Mouse (Mus musculus) embryonic facial prominence, embryonic 12.5 days (tissue): ENCODE measurements around the gene Erc2. TPM values are rescaled to one million over a fixed set of nuclear protein-coding genes. Genes with fewer than 3 reads are reported as not detected.

ENCODE experiments used
- ATAC-seq: fragments of 200-750 bp; cut with Nextera tagmentation; 2 replicates; pipeline ENCODE4 v1.8.0; 2017; ENCODE audit not compliant: insufficient number of reproducible peaks, insufficient read depth, low FRiP score, low TSS enrichment
- H3K27ac ChIP-seq: fragments of 300-500 bp; sonication (generic); 2 replicates; pipeline ENCODE4 v1.5.1; 2016; ENCODE audit warnings: mild to moderate bottlenecking
- H3K27me3 ChIP-seq: fragments of 300-500 bp; sonication (generic); 2 replicates; pipeline ENCODE4 v1.6.1; 2016; ENCODE audit warnings: mild to moderate bottlenecking, moderate library complexity
- H3K36me3 ChIP-seq: fragments of 300-500 bp; sonication (generic); 2 replicates; pipeline ENCODE4 v1.6.1; 2016; ENCODE audit warnings: mild to moderate bottlenecking
- H3K4me1 ChIP-seq: fragments of 300-500 bp; sonication (generic); 2 replicates; pipeline ENCODE4 v1.6.1; 2016
- H3K4me2 ChIP-seq: fragments of 300-500 bp; sonication (generic); replicated peaks from 2 replicates; pipeline ENCODE4 v1.6.1; 2016; ENCODE audit warnings: mild to moderate bottlenecking, moderate library complexity
- H3K4me3 ChIP-seq: fragments of 300-500 bp; sonication (generic); 2 replicates; pipeline ENCODE4 v1.5.1; 2016; ENCODE audit warnings: mild to moderate bottlenecking
- H3K9ac ChIP-seq: fragments of 300-500 bp; sonication (generic); 2 replicates; pipeline ENCODE4 v1.6.1; 2016; ENCODE audit warnings: mild to moderate bottlenecking, moderate library complexity
- H3K9me3 ChIP-seq: fragments of 300-500 bp; sonication (generic); 2 replicates; pipeline ENCODE4 v1.6.1; 2016; ENCODE audit warnings: mild to moderate bottlenecking, moderate library complexity
- WGBS: fragments of 180-500 bp; shearing (Covaris S2); methylation state at CpG from one replicate; pipeline ENCODE4 v1.1.7; 2016; 5-methylcytosine and 5-hydroxymethylcytosine counted together
- polyA plus RNA-seq: library from polyadenylated mRNA; unstranded; fragments of >200 nt; fragmentation: Nextera tagmentation; extraction: Ambion mirVana; gene quantifications from 2 replicates; pipeline ENCODE4 v1.2.1, GENCODE M21; 2016

Erc2 gene
- polyA plus RNA-seq, 1 experiment from 2014 or later, result 12.0 TPM

DNA sequence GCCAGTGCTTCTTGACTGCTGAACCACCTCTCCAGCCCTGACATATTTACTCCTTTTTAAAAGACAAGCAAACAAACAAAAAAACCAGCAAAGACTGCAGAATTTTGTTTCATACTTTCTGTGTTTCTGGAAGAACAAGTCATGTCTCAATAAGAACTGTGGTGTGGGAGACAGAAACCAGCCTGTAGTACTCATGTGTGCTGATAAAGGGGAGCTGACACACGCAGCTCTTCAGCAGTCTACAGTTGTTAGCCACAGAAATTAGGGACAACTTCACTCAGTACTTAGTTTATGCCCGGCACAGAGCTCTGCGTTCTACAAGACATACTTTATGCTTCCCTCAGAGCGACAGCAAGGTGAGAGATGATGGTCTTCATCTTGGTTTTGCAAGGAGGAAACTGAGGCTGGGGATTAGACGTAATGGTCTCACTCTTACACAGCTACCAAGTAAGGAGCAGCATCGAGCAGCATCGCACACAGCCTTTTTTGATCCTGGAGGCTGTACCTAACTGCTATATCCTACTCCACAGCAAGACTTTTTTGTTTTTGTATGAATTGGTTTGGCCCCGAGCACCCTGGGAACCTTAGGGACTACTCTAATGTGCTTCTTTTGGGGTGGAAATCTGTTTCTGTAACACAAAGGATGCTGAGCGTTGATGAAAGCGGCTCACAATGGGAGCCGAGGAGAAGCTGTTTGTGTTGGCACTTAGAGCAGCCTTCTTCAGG is 435.1 kb downstream of the Erc2 start:
- H3K9me3 ChIP-seq, result no peaks in the 10 kb centered on the region
- 0 out of 2 replicates have a peak, but pooled peaks cover 3% of the 10 kb centered on the region for H3K4me1 ChIP-seq
- no peak overlapping the region for H3K27ac ChIP-seq
- H3K27me3 ChIP-seq, result no peaks in the 10 kb centered on the region
- H3K4me2 ChIP-seq, result no peak overlapping the region
- ATAC-seq, result no peak
- WGBS, result 59% methylated on average over 11 of the region's 11 CpGs
- H3K36me3 ChIP-seq, result no peaks in the 10 kb centered on the region
- H3K4me3 ChIP-seq, result no peak overlapping the region
- no peak overlapping the region for H3K9ac ChIP-seq

DNA sequence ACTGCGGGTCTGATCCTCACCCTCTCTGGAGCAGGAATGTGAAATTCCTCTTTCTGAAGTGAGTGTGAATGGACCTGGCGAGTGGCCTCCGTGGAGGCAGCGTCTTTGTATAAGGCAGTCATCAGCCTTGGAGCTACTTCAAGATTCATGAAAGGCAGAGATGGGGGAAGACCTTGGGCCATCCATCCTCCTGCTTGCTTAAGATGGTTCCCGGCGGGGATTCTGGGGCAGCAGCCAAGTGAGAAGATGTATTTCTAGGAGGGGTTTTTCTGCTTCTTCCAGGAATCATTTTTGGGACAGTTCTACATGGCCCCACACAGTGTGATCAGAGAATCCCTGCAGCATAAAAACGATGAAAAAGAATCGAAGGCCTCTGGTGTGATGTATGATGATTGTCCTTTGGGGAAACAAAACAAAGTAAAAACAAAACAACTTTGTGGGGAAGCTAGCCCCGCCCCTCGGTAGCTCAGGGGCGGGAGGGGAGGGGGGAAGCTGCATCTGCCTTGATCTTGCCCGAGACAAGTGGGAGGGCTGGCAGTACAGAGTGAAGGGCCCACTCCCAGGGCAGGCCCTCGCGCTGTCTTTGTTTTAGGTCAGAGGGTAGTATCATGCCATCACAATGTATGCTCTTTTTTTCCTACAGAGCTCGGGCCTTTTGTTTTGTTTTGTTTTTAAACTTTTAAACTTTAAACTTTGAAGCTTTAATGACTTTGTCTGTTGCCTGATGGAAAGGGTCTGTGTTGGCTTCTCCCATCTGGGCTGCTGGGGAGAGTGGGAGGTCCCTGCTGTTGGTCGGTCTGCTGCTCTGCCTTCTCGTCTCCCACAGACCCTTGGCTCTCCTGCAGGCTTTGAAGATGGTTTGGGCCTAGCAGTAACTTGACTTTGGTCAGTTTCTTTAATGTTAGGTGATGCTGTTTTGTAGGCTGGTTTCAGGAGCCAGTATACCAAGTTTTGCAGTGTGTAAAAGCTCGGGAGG is 435.9 kb downstream of the Erc2 start:
- no peak overlapping the region for H3K9ac ChIP-seq
- H3K9me3 ChIP-seq, result no peaks in the 10 kb centered on the region
- 22% methylated on average over 18 of the region's 18 CpGs for WGBS
- H3K4me2 ChIP-seq, result no peak overlapping the region
- no peaks in the 10 kb centered on the region for H3K36me3 ChIP-seq
- H3K4me1 ChIP-seq, result 0 out of 2 replicates have a peak, but pooled peaks cover 3% of the 10 kb centered on the region
- H3K27me3 ChIP-seq, result no peaks in the 10 kb centered on the region
- ATAC-seq, result no peak
- H3K4me3 ChIP-seq, result no peak overlapping the region
- no peak overlapping the region for H3K27ac ChIP-seq

DNA sequence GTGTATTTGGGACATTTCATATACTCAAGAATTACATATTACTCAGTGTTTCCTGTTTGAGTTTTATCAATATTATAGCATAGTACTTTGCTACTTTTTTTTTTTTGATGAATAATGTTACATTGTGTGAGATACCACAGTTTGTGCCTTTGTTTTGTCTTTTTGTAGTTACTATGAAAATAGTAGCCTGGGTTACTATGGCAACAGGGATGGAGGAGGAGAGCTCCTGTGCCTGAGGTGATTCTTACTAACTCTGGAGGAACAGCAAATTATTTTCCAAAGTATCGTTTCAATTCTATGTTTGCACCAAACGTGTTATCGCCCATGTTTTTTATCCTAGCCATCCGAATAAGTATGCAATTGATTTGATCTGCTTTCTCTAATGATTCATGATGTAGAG is 438.7 kb downstream of the Erc2 start:
- Histone ChIP-seq H3K9ac (no peak overlapping the region), H3K36me3 (no peaks in the 10 kb centered on the region), H3K27me3 (no peaks in the 10 kb centered on the region), H3K4me1 (0 out of 2 replicates have a peak, but pooled peaks cover 3% of the 10 kb centered on the region), H3K4me3 (no peak overlapping the region), H3K4me2 (no peak overlapping the region), H3K9me3 (no peaks in the 10 kb centered on the region), H3K27ac (no peak overlapping the region)
- 79% methylated on average over 4 of the region's 4 CpGs for WGBS
- ATAC-seq, result no peak

DNA sequence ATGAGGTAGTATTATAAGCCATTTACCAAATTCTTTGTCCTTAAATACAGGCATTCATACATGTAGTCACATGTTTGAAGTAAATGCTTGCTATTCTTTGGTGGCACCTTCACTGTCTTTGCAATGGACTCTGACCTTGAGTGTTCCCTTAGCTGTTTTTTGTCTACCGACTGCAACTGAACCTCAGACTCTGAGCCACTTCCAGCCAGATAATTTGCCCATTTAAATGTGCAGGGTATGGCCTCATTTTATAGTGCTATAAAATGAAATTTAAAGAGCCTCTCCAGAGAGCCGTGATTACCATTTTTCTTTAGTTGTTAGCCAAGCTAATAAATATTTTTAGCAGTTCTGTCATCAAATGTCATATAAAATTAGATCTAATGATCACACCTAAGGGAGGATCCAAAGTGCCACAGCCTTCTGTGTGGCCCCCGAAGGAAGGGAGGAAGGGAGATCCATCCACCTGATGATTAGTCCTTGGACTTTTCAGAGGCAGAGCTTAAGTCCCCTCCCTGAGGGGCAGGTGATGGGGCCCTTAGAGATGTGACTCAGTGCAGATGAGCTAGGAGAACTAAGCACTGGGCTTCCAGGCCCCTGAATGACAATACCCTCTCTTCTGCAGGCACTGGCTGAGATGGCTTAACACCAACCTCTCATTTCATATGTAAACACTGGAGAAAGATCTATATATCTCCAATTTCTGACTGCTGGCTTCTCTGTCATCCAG is 439.6 kb downstream of the Erc2 start:
- Histone ChIP-seq H3K9ac (no peak overlapping the region), H3K4me2 (no peak overlapping the region), H3K27me3 (no peaks in the 10 kb centered on the region), H3K36me3 (no peaks in the 10 kb centered on the region), H3K4me1 (0 out of 2 replicates have a peak, but pooled peaks cover 3% of the 10 kb centered on the region), H3K4me3 (no peak overlapping the region), H3K9me3 (no peaks in the 10 kb centered on the region), H3K27ac (no peak overlapping the region)
- ATAC-seq, result no peak
- WGBS, result 74% methylated on average over 3 of the region's 3 CpGs

DNA sequence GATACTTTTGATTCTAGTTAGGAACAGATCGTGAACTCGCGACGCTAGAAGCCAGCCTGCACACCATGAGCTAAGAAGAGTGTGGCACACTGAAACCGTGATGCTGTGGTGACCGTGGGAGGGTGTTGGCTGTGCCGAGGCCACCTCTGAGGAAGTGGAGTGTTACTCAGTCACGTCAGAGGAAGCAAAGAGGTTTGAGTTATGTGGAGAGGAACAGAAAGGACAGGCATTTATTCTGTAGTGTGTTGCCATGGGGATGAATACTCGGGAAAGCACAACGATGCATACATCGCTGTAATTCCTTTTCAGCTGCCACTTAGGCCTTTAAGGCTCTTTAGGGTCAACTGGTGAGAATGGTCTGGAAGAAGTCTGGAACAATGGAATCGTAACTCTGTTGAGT is 445.8 kb downstream of the Erc2 start:
- H3K27me3 ChIP-seq, result no peaks in the 10 kb centered on the region
- H3K4me1 ChIP-seq, result no peaks in the 10 kb centered on the region
- no peaks in the 10 kb centered on the region for H3K36me3 ChIP-seq
- no peak overlapping the region for H3K27ac ChIP-seq
- ATAC-seq, result no peak
- WGBS, result 85% methylated on average over 12 of the region's 12 CpGs
- H3K4me3 ChIP-seq, result no peak overlapping the region
- H3K9ac ChIP-seq, result no peak overlapping the region
- no peak overlapping the region for H3K4me2 ChIP-seq
- H3K9me3 ChIP-seq, result no peaks in the 10 kb centered on the region

DNA sequence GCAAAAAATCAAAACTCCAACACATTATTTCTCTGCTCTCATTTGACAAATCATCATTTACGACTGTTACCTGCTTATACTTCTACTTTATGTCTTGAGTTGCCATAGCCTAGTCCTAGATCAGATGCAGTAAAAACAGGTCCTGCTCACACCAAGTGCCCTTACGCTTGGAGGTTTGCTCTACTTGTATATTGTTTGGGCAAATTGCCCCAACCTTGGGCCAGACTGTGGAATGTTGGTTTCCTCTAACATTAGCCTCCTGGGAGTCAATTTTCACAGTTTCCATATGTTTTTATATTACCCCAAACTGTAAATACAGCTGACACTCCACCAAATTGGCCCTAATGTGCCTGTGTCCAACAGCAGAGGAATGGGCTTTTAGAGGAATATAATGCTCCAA is 447.6 kb downstream of the Erc2 start:
- ATAC-seq, result no peak
- Histone ChIP-seq H3K27me3 (no peaks in the 10 kb centered on the region), H3K4me1 (no peaks in the 10 kb centered on the region), H3K4me2 (no peak overlapping the region), H3K9ac (no peak overlapping the region), H3K36me3 (no peaks in the 10 kb centered on the region), H3K9me3 (no peaks in the 10 kb centered on the region), H3K4me3 (no peak overlapping the region), H3K27ac (no peak overlapping the region)
- whole genome bisulfite sequencing, result 81% methylated on average over 2 of the region's 2 CpGs

DNA sequence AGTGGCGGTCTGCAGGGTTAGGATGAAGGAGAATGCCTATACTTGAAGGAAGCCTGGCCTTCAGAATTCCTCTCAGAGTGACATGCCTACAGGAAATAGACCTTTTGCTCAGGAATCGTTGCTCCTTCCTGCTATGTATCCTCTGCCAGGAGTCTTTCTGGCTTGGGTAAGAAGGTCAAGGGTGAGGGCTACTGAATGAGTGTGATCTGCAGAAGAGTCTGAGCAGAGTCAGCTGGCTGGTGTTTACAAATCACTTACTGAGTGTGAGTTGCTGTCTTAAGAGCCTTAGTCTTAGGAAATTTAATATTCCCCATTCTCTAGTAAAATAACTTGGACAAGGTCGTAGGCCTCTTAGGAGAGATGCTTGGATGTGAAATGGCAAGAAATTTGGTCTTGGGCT is 450.3 kb downstream of the Erc2 start:
- no peaks in the 10 kb centered on the region for H3K4me1 ChIP-seq
- 68% methylated on average over 3 of the region's 3 CpGs for WGBS
- no peak overlapping the region for H3K4me2 ChIP-seq
- H3K9ac ChIP-seq, result no peak overlapping the region
- no peak overlapping the region for H3K4me3 ChIP-seq
- no peak for ATAC-seq
- no peaks in the 10 kb centered on the region for H3K27me3 ChIP-seq
- H3K27ac ChIP-seq, result no peak overlapping the region
- H3K36me3 ChIP-seq, result no peaks in the 10 kb centered on the region
- H3K9me3 ChIP-seq, result no peaks in the 10 kb centered on the region

DNA sequence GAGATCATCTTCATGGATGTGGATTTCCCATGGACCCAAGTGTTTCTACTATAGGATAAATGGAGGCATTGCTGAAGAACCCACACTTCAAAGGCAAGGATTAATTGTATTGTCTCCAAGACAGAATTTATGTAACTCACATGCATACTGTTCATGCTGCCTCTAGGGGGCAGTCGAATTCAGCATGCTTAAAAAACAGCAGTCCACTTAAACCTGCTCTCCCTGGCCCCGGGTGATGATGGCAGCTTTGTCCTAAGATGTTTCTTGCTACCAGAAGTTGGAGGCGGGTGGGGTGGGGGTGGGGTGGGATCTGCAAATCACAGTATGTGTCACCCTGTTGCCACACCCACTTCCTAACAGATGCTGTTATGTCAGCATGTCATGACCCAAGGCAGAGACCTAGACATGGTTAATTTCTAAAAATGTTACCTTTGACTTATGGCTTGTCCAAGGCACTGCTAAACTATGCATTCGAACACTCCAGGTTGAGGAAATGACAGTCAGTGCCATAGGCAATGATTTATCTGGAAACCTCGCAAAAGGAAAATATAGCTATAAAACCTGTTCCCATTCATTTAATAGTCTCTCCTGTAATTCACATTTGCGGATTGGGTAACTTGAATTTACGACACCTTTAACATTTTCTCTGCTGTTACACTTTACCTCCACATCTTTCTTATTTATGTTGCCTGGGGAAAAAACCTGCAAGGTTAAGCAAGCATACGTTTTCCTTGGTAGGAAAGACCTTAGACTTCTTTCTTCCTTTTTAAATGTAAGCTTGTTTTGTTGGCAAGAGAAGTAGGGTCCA is 467.6 kb downstream of the Erc2 start:
- no peak overlapping the region for H3K9ac ChIP-seq
- no peaks in the 10 kb centered on the region for H3K9me3 ChIP-seq
- H3K4me2 ChIP-seq, result no peak overlapping the region
- H3K27me3 ChIP-seq, result no peaks in the 10 kb centered on the region
- no peak for ATAC-seq
- no peaks in the 10 kb centered on the region for H3K36me3 ChIP-seq
- H3K4me3 ChIP-seq, result no peak overlapping the region
- 53% methylated on average over 8 of the region's 8 CpGs for WGBS
- H3K27ac ChIP-seq, result no peak overlapping the region
- no peaks in the 10 kb centered on the region for H3K4me1 ChIP-seq

DNA sequence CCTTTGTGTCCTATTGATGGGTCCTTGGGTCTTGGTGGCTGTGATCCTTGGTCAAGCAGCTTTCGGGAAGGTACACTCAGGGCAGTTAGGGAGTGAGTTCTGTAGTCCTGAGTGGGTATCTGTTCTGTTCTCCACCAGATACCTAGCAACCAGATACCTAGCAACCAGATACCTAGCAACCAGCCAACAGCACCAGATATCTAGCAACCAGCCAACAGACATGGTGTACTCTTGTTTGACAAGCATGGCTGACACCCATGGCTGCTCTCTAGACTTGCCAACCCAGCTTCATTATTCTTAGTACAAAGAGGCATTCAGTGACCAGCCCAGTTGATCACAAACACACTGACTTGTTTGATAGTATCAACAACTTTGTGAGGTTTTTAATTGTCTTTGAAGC is 469.1 kb downstream of the Erc2 start:
- H3K27ac ChIP-seq, result no peak overlapping the region
- WGBS, result 96% methylated on average over 1 of the region's 1 CpGs
- H3K4me1 ChIP-seq, result no peaks in the 10 kb centered on the region
- no peaks in the 10 kb centered on the region for H3K9me3 ChIP-seq
- H3K4me2 ChIP-seq, result no peak overlapping the region
- no peaks in the 10 kb centered on the region for H3K27me3 ChIP-seq
- H3K36me3 ChIP-seq, result no peaks in the 10 kb centered on the region
- ATAC-seq, result no peak
- no peak overlapping the region for H3K4me3 ChIP-seq
- H3K9ac ChIP-seq, result no peak overlapping the region

DNA sequence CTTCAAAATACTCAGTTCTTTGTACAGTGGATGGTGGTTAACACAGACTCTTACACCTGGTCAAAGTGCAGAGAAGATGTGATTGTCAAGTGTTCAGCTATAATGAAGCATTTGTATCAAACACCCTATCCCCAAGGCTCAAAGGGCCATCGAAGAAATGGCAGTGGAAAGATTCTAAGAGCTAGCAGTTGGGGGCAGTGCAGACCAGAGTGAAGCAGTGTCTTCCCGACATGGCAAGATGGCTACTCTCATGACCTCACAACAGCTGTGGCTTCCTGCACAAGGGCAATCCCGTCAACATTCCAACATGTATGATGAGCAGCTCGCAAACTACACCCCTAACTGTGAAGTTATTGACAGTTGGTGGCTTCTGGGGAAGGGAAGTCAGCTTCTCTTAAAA is 471.0 kb downstream of the Erc2 start:
- WGBS, result 62% methylated on average over 4 of the region's 4 CpGs

DNA sequence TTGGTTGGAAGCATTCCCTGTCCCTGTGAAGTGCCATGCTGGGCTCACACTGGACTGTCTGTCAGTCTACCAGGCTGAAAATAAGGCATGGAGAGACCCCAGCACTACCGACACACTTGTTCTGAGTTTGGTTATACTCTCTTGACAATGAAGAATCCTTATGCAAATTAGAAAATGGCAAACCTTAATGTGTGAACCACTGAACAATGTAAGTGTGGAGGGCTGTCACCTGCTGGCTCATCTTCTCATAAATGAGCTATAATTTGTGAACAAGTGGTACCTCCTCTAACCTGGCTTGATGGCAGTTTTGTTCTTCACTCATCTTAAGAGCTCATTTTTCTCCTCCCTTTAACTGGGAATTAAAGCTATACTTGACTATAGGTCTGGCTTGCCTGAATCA is 471.7 kb downstream of the Erc2 start:
- WGBS, result 88% methylated on average over 1 of the region's 1 CpGs
- Histone ChIP-seq H3K4me3 (no peak overlapping the region), H3K4me2 (no peak overlapping the region), H3K9me3 (no peaks in the 10 kb centered on the region), H3K36me3 (no peaks in the 10 kb centered on the region), H3K4me1 (no peaks in the 10 kb centered on the region), H3K27ac (no peak overlapping the region), H3K9ac (no peak overlapping the region), H3K27me3 (no peaks in the 10 kb centered on the region)
- no peak for ATAC-seq

More for the DNA sequence above, 471.0 kb downstream of the Erc2 start:
- ATAC-seq, result no peak
- Histone ChIP-seq H3K4me1 (no peaks in the 10 kb centered on the region), H3K27me3 (no peaks in the 10 kb centered on the region), H3K36me3 (no peaks in the 10 kb centered on the region), H3K9ac (no peak overlapping the region), H3K4me3 (no peak overlapping the region), H3K27ac (no peak overlapping the region), H3K4me2 (no peak overlapping the region), H3K9me3 (no peaks in the 10 kb centered on the region)
